Mouse (Mus musculus): ENCODE measurements around the gene Mgat3. TPM values are rescaled to one million over a fixed set of nuclear protein-coding genes. Genes with fewer than 3 reads are reported as not detected.

Gene Mgat3
- total and polyA plus RNA-seq, 3 experiments, result not detected

DNA sequence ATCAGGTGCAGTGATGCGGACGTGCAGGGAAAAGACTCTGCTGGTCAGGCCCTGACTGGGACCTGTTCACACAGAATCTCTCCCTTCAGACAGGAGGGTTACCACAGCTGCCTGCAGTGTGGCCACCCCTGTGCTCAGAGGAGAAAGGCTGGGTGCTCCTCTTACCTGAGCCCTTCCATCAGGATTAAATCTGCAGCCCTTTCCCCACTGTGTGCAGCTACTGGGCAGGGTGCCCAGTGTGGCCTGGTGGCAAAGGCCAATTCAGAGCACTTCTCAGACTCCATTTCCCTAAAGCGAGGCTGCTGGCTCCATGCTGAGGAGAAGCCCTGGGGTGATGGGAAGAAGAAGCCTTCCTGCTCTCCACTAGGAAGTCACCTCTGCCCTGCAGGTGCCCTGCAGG, 12.3 kb upstream of the Mgat3 start:
- Histone ChIP-seq H3K27ac (ENCODE audit: control insufficient read depth, low read depth, low read length) (no peak overlapping the region), H3K9ac (ENCODE audit: control insufficient read depth, low read depth, low read length, poor library complexity, severe bottlenecking) (no peak overlapping the region), H3K27me3 (ENCODE audit: control insufficient read depth in 1 of 2, insufficient read depth in 2 of 2, low read length in 2 of 2) (no peaks in the 10 kb centered on the region), H3K9me3 (replicated peaks; ENCODE audit: insufficient read depth, low read length) (no peaks in the 10 kb centered on the region), H3K36me3 (ENCODE audit: control insufficient read depth in 1 of 2, insufficient read depth in 2 of 2, low read length in 2 of 2) (peaks cover 0 to 4% of the 10 kb centered on the region in 2 experiments; a peak in 1 of 4 replicates), H3K4me3 (ENCODE audit: control insufficient read depth in 1 of 2, insufficient read depth in 1 of 2, low read depth in 2 of 2, low read length in 2 of 2) (no peak overlapping the region), H3K79me2 (ENCODE audit: control insufficient read depth, insufficient read depth, low read length, poor library complexity) (no peaks in the 10 kb centered on the region), H3K4me1 (ENCODE audit: control insufficient read depth in 1 of 2, insufficient read depth in 2 of 2, low read length in 2 of 2) (no peaks in the 10 kb centered on the region)
- DNase-seq (ENCODE audit: low read depth, low spot score), result no peak
- TF ChIP-seq MAZ (IDR thresholded peaks at IDR 0.05; ENCODE audit: low read depth, low read length) (no peak), NELFE (IDR thresholded peaks at IDR 0.05; ENCODE audit: low read depth, low read length) (no peak), TCF12 (IDR thresholded peaks at IDR 0.05; ENCODE audit: low read depth, low read length) (no peak), ZC3H11A (IDR thresholded peaks at IDR 0.05; ENCODE audit: low read depth, low read length) (no peak), MEF2A (IDR thresholded peaks at IDR 0.05; ENCODE audit: extremely low read depth, insufficient replicate concordance, low read depth, low read length, poor library complexity, severe bottlenecking) (no peak), CHD1 (IDR thresholded peaks at IDR 0.05; ENCODE audit: low read depth, low read length) (no peak)

DNA sequence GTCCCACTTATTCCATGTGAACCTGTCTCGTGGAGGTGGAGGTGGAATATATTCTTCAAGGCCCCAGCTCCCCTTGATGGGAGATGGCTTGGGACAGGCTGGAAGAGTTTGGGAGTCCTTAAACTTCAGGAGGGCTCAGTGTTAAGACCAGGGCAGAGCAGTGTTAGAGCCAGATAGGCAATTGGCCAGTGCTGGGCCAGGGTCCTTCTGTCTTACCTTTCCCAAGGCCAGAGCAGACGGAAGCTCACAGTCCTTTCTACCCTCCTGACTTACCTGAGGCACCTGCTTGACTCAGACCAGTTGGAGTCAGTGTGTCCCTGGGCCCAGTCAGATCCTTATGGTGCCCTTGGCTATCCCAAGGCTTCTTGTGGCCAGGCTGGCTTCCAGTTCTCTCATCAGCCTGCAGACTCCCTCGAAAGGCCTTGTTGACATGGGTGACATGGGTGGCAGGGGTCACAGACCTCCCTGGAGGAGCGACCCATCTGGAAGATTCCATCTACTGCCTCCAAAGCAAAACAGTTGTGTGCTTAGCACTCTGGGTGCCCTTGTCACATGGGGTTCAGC, 11.0 kb upstream of the Mgat3 start:
- no peak overlapping the region for H3K27ac ChIP-seq (ENCODE audit: control insufficient read depth, low read depth, low read length)
- no peak for DNase-seq (ENCODE audit: low read depth, low spot score)
- H3K9me3 ChIP-seq (replicated peaks; ENCODE audit: insufficient read depth, low read length), result no peaks in the 10 kb centered on the region
- H3K79me2 ChIP-seq (ENCODE audit: control insufficient read depth, insufficient read depth, low read length, poor library complexity), result no peaks in the 10 kb centered on the region
- no peaks in the 10 kb centered on the region for H3K27me3 ChIP-seq (ENCODE audit: control insufficient read depth in 1 of 2, insufficient read depth in 2 of 2, low read length in 2 of 2)
- peaks cover 0 to 2% of the 10 kb centered on the region in 2 experiments; a peak in 1 of 4 replicates for H3K36me3 ChIP-seq (ENCODE audit: control insufficient read depth in 1 of 2, insufficient read depth in 2 of 2, low read length in 2 of 2)
- no peaks in the 10 kb centered on the region for H3K4me1 ChIP-seq (ENCODE audit: control insufficient read depth in 1 of 2, insufficient read depth in 2 of 2, low read length in 2 of 2)
- H3K4me3 ChIP-seq (ENCODE audit: control insufficient read depth in 1 of 2, insufficient read depth in 1 of 2, low read depth in 2 of 2, low read length in 2 of 2), result no peak overlapping the region
- H3K9ac ChIP-seq (ENCODE audit: control insufficient read depth, low read depth, low read length, poor library complexity, severe bottlenecking), result no peak overlapping the region
- TF ChIP-seq MYB (IDR thresholded peaks at IDR 0.05; ENCODE audit: low read depth, low read length) (no peak), KAT2A (conservative IDR thresholded peaks at IDR 0.05; ENCODE audit: low read depth, low read length) (no peak), MAZ (IDR thresholded peaks at IDR 0.05; ENCODE audit: low read depth, low read length) (no peak), ZKSCAN1 (IDR thresholded peaks at IDR 0.05; ENCODE audit: low read depth, low read length) (no peak), TBP (IDR thresholded peaks at IDR 0.05; ENCODE audit: low read depth, low read length) (no peak), USF1 (IDR thresholded peaks at IDR 0.05; ENCODE audit: low read depth, low read length) (no peak), JUND (IDR thresholded peaks at IDR 0.05; ENCODE audit: low read depth, low read length) (no peak), MYC (IDR thresholded peaks at IDR 0.05; ENCODE audit: low read depth, low read length) (no peak), GATA1 (IDR thresholded peaks at IDR 0.05; ENCODE audit: low read depth, low read length) (no peak), GABPA (IDR thresholded peaks at IDR 0.05; ENCODE audit: low read depth, low read length) (no peak), CHD1 (IDR thresholded peaks at IDR 0.05; ENCODE audit: low read depth, low read length) (no peak), ELF1 (IDR thresholded peaks at IDR 0.05; ENCODE audit: low read depth, low read length) (no peak), UBTF (IDR thresholded peaks at IDR 0.05; ENCODE audit: borderline replicate concordance, insufficient read depth, low read depth, low read length) (no peak)
